Mouse (Mus musculus): ENCODE results near the gene Slc35g2. TPM values are rescaled to one million over a fixed set of nuclear protein-coding genes. Genes with fewer than 3 reads are reported as not detected.
A peak's percentile ranks its signal among the peaks of the same experiment; 100 is the strongest.

Gene Slc35g2
- polyA plus RNA-seq, 1 experiment from 2014 or later, result 10.5 TPM

GRCm38 (mm10) chr9:100525225-100525624 lies 45.7 kb downstream of the Slc35g2 start:
- H3K4me1 ChIP-seq, result peaks cover 26% of the 10 kb centered on the region
- H3K36me3 ChIP-seq, result peaks cover 10% of the 10 kb centered on the region
- H3K4me2 ChIP-seq, result no peak overlapping the region
- H3K27me3 ChIP-seq (replicated peaks), result no peaks in the 10 kb centered on the region
- 72% methylated on average over 2 of the region's 2 CpGs for WGBS
- H3K4me3 ChIP-seq, result no peak overlapping the region
- H3K9ac ChIP-seq, result no peak overlapping the region
- H3K27ac ChIP-seq (replicated peaks), result no peak overlapping the region
- no peak for ATAC-seq (ENCODE audit: extremely low read depth, insufficient number of reproducible peaks, low FRiP score, low TSS enrichment)
- H3K9me3 ChIP-seq, result peaks cover 7% of the 10 kb centered on the region

- no peak overlapping the region for H3K4me2 ChIP-seq
- 52% methylated on average over 2 of the region's 2 CpGs for WGBS
- ATAC-seq (ENCODE audit: extremely low read depth, insufficient number of reproducible peaks, low FRiP score, low TSS enrichment), result no peak
Observed at GRCm38 (mm10) chr9:100522029-100522428, 48.9 kb downstream of the Slc35g2 start.

GRCm38 (mm10) chr9:100520586-100520985 lies 50.3 kb downstream of the Slc35g2 start:
- no peak for ATAC-seq (ENCODE audit: extremely low read depth, insufficient number of reproducible peaks, low FRiP score, low TSS enrichment)
- Histone ChIP-seq H3K4me3 (no peak overlapping the region), H3K27me3 (replicated peaks) (no peaks in the 10 kb centered on the region), H3K36me3 (no peaks in the 10 kb centered on the region), H3K9ac (no peak overlapping the region), H3K4me2 (no peak overlapping the region), H3K4me1 (peaks cover 24% of the 10 kb centered on the region), H3K9me3 (no peaks in the 10 kb centered on the region), H3K27ac (replicated peaks) (no peak overlapping the region)
- WGBS, result 3% methylated on average over 2 of the region's 2 CpGs

More at GRCm38 (mm10) chr9:100522029-100522428, 48.9 kb downstream of the Slc35g2 start:
- Histone ChIP-seq H3K36me3 (no peaks in the 10 kb centered on the region), H3K4me3 (no peak overlapping the region), H3K27me3 (replicated peaks) (no peaks in the 10 kb centered on the region), H3K9ac (no peak overlapping the region), H3K27ac (replicated peaks) (no peak overlapping the region), H3K4me1 (peaks cover 24% of the 10 kb centered on the region), H3K9me3 (no peaks in the 10 kb centered on the region)

- Histone ChIP-seq H3K36me3 (no peaks in the 10 kb centered on the region), H3K4me1 (peaks cover 24% of the 10 kb centered on the region), H3K27me3 (replicated peaks) (no peaks in the 10 kb centered on the region), H3K4me2 (no peak overlapping the region), H3K27ac (replicated peaks) (no peak overlapping the region), H3K4me3 (no peak overlapping the region), H3K9me3 (no peaks in the 10 kb centered on the region), H3K9ac (no peak overlapping the region)
- 96% methylated on average over 3 of the region's 3 CpGs for WGBS
- ATAC-seq (ENCODE audit: extremely low read depth, insufficient number of reproducible peaks, low FRiP score, low TSS enrichment), result no peak
Observed at GRCm38 (mm10) chr9:100520012-100520411, 50.9 kb downstream of the Slc35g2 start.

GRCm38 (mm10) chr9:100507581-100507980 lies 63.3 kb downstream of the Slc35g2 start:
- WGBS, result 84% methylated on average over 2 of the region's 2 CpGs
- H3K9me3 ChIP-seq, result no peaks in the 10 kb centered on the region
- H3K4me3 ChIP-seq, result no peak overlapping the region
- peaks cover 14% of the 10 kb centered on the region for H3K36me3 ChIP-seq
- ATAC-seq (ENCODE audit: extremely low read depth, insufficient number of reproducible peaks, low FRiP score, low TSS enrichment), result no peak
- no peak overlapping the region for H3K4me2 ChIP-seq
- no peaks in the 10 kb centered on the region for H3K27me3 ChIP-seq (replicated peaks)
- H3K9ac ChIP-seq, result no peak overlapping the region
- H3K4me1 ChIP-seq, result peaks cover 21% of the 10 kb centered on the region
- 0 out of 2 replicates have a peak overlapping the region, but pooled peaks have one; percentile 32 for H3K27ac ChIP-seq (replicated peaks)

- Histone ChIP-seq H3K4me1 (peaks cover 16% of the 10 kb centered on the region), H3K27ac (replicated peaks) (no peak overlapping the region), H3K4me3 (peak overlapping the region; percentile 33), H3K27me3 (replicated peaks) (no peaks in the 10 kb centered on the region), H3K4me2 (peak overlapping the region; percentile 26; the same call in 1 of the 2 replicates), H3K9me3 (no peaks in the 10 kb centered on the region), H3K36me3 (peaks cover 15% of the 10 kb centered on the region), H3K9ac (no peak overlapping the region)
- 44% methylated on average over 2 of the region's 2 CpGs for WGBS
- ATAC-seq (ENCODE audit: extremely low read depth, insufficient number of reproducible peaks, low FRiP score, low TSS enrichment), result no peak
Observed at GRCm38 (mm10) chr9:100506652-100507051, 64.2 kb downstream of the Slc35g2 start.

- Histone ChIP-seq H3K4me3 (peak overlapping the region; percentile 33), H3K9ac (no peak overlapping the region), H3K4me2 (peak overlapping the region; percentile 54), H3K9me3 (no peaks in the 10 kb centered on the region), H3K27me3 (replicated peaks) (no peaks in the 10 kb centered on the region), H3K36me3 (peaks cover 19% of the 10 kb centered on the region), H3K27ac (replicated peaks) (peak overlapping the region; percentile 2; the same call in 1 of the 2 replicates), H3K4me1 (peaks cover 6% of the 10 kb centered on the region)
- ATAC-seq (ENCODE audit: extremely low read depth, insufficient number of reproducible peaks, low FRiP score, low TSS enrichment), result no peak
- 92% methylated on average over 4 of the region's 4 CpGs for WGBS
Observed at GRCm38 (mm10) chr9:100505498-100505897, 65.4 kb downstream of the Slc35g2 start.

Other genes with a start within 250 kb of the Slc35g2 start
- 0.41 and 0.68 TPM in 2 replicates for gene Il20rb, start 84.3 kb downstream of the Slc35g2 start, polyA plus RNA-seq (2015; fragmentation: Nextera tagmentation; extraction: Ambion mirVana)
- 45.6 and 56.7 TPM in 2 replicates for gene Nck1, start 25.0 kb downstream of the Slc35g2 start, polyA plus RNA-seq (2015; fragmentation: Nextera tagmentation; extraction: Ambion mirVana)
- 23.1 and 25.7 TPM in 2 replicates for gene Stag1, start 26.7 kb upstream of the Slc35g2 start, polyA plus RNA-seq (2015; fragmentation: Nextera tagmentation; extraction: Ambion mirVana)